Mouse (Mus musculus) liver, embryonic 12.5 days (tissue): ENCODE data around the gene Taar7f. TPM values are rescaled to one million over a fixed set of nuclear protein-coding genes. Genes with fewer than 3 reads are reported as not detected.
A peak's percentile ranks its signal among the peaks of the same experiment; 100 is the strongest.
"Not testable (repeated sequence)": the region's sequence is repeated elsewhere in the genome, so short reads cannot be mapped to it uniquely, and the experiment has no call there.

Experiments
- ATAC-seq: fragments of 200-750 bp; cut with Nextera tagmentation; 2 replicates; pipeline ENCODE4 v1.8.0; 2017; ENCODE audit warnings: moderate number of reproducible peaks, mild to moderate bottlenecking, moderate library complexity
- H3K27ac ChIP-seq: fragments of 300-500 bp; sonication (generic); 2 replicates; pipeline ENCODE4 v1.5.1; 2016; ENCODE audit warnings: mild to moderate bottlenecking
- H3K27me3 ChIP-seq: fragments of 300-500 bp; sonication (generic); replicated peaks from 2 replicates; pipeline ENCODE4 v1.6.1; 2016; ENCODE audit warnings: mild to moderate bottlenecking, moderate library complexity
- H3K36me3 ChIP-seq: fragments of 300-500 bp; sonication (generic); 2 replicates; pipeline ENCODE4 v1.6.1; 2016; ENCODE audit warnings: mild to moderate bottlenecking, moderate library complexity
- H3K4me1 ChIP-seq: fragments of 300-500 bp; sonication (generic); 2 replicates; pipeline ENCODE4 v1.6.1; 2016
- H3K4me2 ChIP-seq: fragments of 300-500 bp; sonication (generic); 2 replicates; pipeline ENCODE4 v1.6.1; 2016; ENCODE audit warnings: mild to moderate bottlenecking, moderate library complexity
- H3K4me3 ChIP-seq: fragments of 300-500 bp; sonication (generic); 2 replicates; pipeline ENCODE4 v1.5.1; 2016; ENCODE audit warnings: mild to moderate bottlenecking, moderate library complexity
- H3K9ac ChIP-seq: fragments of 300-500 bp; sonication (generic); 2 replicates; pipeline ENCODE4 v1.6.1; 2016; ENCODE audit warnings: mild to moderate bottlenecking, moderate library complexity
- H3K9me3 ChIP-seq: fragments of 300-500 bp; sonication (generic); replicated peaks from 2 replicates; pipeline ENCODE4 v1.6.1; 2016; ENCODE audit warnings: mild to moderate bottlenecking, moderate library complexity
- WGBS: fragments of 180-500 bp; shearing (Covaris S2); methylation state at CpG from one replicate; pipeline ENCODE4 v1.1.7; 2016; ENCODE audit not compliant: insufficient replicate concordance; 5-methylcytosine and 5-hydroxymethylcytosine counted together
- polyA plus RNA-seq: library from polyadenylated mRNA; unstranded; fragments of >200 nt; fragmentation: Nextera tagmentation; extraction: Ambion mirVana; gene quantifications from 2 replicates; pipeline ENCODE4 v1.2.1, GENCODE M21; 2016

Gene Taar7f
- not detected in 2 replicates for polyA plus RNA-seq

DNA sequence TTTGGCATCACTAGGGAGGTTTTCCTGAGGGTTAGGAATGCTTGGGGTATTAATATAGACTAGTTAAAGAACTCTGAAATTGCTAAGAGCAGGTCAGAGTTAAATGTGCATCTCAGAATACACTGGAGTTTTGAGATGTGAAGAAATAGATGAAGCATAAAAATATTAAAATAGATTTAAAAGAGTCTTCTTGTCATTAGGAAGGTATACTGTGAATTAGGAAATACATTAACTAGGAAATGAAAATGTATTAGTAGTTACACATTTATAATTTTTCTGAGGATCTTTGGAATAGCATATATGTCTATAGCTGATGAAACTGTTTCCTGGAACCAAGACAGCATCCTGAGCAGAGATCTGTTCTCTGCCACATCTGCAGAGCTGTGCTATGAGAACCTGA, at the start of gene Taar7f:
Taar7f (plus strand) TSS at position 301 of the 400 bp plus-strand sequence.
- no peaks in the 10 kb centered on the region for H3K27me3 ChIP-seq
- no peak for ATAC-seq
- H3K9ac ChIP-seq: no peak within 1 kb of the TSS

DNA sequence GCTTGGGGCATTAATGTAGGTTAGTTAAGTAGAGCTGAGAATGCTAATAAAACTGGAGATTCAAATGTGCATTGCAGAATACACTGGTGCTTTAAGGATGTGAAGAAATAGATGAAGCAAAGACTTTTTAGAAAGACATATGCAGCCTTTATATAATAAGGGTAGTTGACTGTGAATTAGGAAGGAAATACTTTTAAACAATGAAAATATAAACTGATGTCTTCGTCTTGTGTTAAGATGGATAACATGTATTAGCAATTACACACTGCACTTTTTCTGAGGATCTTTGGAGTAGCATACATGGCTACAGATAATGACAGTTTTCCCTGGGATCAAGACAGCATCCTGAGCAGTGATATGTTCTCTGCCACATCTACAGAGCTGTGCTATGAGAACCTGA, 49.7 kb upstream of the Taar7f start, which contains the start of gene Taar7b:
Taar7b (plus strand) TSS at position 301 of the 400 bp plus-strand sequence.
- Histone ChIP-seq H3K4me2 (no peak within 1 kb of the TSS), H3K27me3 (no peaks in the 10 kb centered on the region), H3K9me3 (no peaks in the 10 kb centered on the region), H3K36me3 (no peaks in the 10 kb centered on the region), H3K4me1 (no peaks in the 10 kb centered on the region), H3K27ac (no peak within 1 kb of the TSS), H3K9ac (no peak within 1 kb of the TSS), H3K4me3 (no peak within 1 kb of the TSS)
- WGBS: 58% methylated on average over 1 of the region's 1 CpGs
- ATAC-seq: no peak

More for the DNA sequence above, at the start of gene Taar7f:
- H3K27ac ChIP-seq: no peak within 1 kb of the TSS
- no peak within 1 kb of the TSS for H3K4me2 ChIP-seq
- no peak within 1 kb of the TSS for H3K4me3 ChIP-seq
- no peaks in the 10 kb centered on the region for H3K9me3 ChIP-seq
- no peaks in the 10 kb centered on the region for H3K36me3 ChIP-seq
- H3K4me1 ChIP-seq: no peaks in the 10 kb centered on the region

DNA sequence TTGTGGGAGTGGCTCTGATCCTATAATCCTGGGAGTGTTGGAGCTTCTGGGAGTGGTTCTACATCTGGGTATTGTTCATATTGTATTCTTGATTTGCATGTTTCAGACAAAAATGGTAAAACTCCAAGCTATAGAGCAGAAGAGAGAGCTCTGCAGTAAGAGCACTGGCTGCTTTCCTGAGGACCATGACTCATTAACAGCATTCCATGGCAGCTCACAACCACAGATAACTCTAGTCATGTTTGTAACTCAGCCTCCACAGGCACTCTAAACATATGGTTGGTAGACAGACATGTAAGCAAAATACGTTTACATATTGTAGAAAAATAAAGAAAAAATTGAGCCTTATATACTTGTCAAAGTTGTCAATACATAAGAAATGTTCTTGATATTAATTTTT, 42.9 kb upstream of the Taar7f start:
- Histone ChIP-seq H3K4me2 (no peak overlapping the region), H3K4me3 (no peak overlapping the region), H3K27ac (no peak overlapping the region), H3K36me3 (no peaks in the 10 kb centered on the region), H3K9ac (no peak overlapping the region), H3K9me3 (no peaks in the 10 kb centered on the region), H3K4me1 (peaks cover 28% of the 10 kb centered on the region), H3K27me3 (no peaks in the 10 kb centered on the region)
- WGBS: 35% methylated on average over 1 of the region's 1 CpGs
- ATAC-seq: no peak

DNA sequence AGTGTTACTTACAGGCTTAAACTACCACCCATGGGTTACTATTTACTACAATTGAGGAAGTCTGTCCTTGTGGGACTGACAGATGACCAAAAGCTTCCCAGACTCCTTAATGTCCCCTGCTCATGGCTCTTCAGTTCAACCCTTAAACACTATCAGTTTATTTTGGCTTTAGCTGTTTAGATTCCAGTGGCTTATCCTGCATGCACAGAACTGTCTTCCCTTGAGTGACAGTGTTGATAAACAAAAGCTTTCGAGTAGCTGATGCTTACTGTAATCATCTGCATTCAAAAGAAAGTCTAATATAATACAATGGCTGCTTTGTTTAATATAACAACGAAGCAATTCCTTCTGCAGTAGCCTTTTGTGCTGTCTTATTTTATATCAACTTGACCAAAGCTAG, 42.3 kb upstream of the Taar7f start:
- Histone ChIP-seq H3K4me1 (peaks cover 28% of the 10 kb centered on the region), H3K9ac (no peak overlapping the region), H3K9me3 (no peaks in the 10 kb centered on the region), H3K4me3 (no peak overlapping the region), H3K27ac (peak overlapping the region; percentile 42; the same call in 1 of the 2 replicates), H3K36me3 (no peaks in the 10 kb centered on the region), H3K27me3 (no peaks in the 10 kb centered on the region), H3K4me2 (0 out of 2 replicates have a peak overlapping the region, but pooled peaks have one; percentile 14)
- 33% methylated on average over 2 of the region's 2 CpGs for WGBS
- ATAC-seq: peak; percentile 85

DNA sequence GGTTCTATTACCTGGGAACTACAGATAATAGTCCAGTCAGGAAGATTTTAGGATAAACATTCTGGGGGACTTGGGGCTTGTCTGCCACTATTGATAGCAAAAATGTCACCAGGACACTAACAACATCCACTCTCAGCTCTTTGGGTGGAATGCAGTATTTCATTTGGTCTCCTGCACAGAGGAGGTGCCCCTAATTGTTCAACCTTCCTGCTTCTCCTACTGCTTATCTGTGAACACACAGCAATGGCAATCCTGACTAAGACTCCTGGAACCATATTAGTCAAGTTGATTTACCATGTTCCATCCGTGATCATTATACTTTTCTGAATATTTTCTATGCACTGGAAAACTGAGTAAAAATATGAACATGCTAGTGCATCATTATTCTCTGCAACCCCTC, 41.2 kb upstream of the Taar7f start:
- H3K4me2 ChIP-seq: 0 out of 2 replicates have a peak overlapping the region, but pooled peaks have one; percentile 8
- no peak overlapping the region for H3K9ac ChIP-seq
- H3K27ac ChIP-seq: 0 out of 2 replicates have a peak overlapping the region, but pooled peaks have one; percentile 42

DNA sequence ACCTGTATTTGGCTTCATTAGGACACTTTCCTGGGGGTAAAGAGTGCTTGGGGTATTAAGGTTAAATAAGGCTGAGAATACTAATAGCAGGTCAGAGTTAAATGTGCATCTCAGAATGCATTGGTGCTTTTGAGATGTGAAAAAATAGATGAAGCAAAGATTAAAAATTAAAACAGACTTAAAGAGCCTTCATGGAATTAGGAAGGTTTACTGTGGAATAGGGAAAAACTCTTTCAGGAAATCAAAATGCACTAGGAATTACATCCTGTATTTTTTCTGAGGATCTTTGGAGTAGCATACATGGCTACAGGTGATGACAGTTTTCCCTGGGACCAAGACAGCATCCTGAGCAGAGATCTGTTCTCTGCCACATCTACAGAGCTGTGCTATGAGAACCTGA, 22.4 kb upstream of the Taar7f start, which contains the start of gene Taar7d:
Taar7d (plus strand) TSS at position 301 of the 400 bp plus-strand sequence.
- no peak within 1 kb of the TSS for H3K9ac ChIP-seq
- no peak within 1 kb of the TSS for H3K4me2 ChIP-seq
- H3K4me1 ChIP-seq: no peaks in the 10 kb centered on the region
- H3K27ac ChIP-seq: no peak within 1 kb of the TSS
- H3K36me3 ChIP-seq: no peaks in the 10 kb centered on the region
- ATAC-seq: no peak
- H3K27me3 ChIP-seq: no peaks in the 10 kb centered on the region
- no peaks in the 10 kb centered on the region for H3K9me3 ChIP-seq
- H3K4me3 ChIP-seq: no peak within 1 kb of the TSS

More for the DNA sequence above, 41.2 kb upstream of the Taar7f start:
- Histone ChIP-seq H3K9me3 (no peaks in the 10 kb centered on the region), H3K27me3 (no peaks in the 10 kb centered on the region), H3K36me3 (no peaks in the 10 kb centered on the region), H3K4me1 (peaks cover 28% of the 10 kb centered on the region), H3K4me3 (no peak overlapping the region)
- ATAC-seq: peak; percentile 68; the same call in 1 of the 2 replicates
- WGBS: 48% methylated on average over 1 of the region's 1 CpGs

DNA sequence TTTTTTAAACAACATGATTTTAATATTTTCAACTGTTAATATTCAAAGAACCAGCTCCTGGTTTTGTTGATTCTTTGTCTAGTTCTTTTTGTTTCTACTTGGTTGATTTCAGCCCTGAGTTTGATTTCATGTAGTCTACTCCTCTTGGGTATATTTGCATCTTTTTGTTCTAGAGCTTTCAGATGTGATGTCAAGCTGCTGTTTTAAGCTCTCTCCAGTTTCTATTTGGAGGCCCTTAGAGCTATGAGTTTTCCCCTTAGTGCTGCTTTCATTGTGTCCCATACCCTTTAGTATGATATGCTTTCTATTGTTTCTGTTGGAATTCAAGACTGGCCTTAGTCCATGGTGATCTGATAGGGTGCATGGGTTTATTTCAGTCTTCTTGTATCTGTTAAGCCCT, 18.0 kb upstream of the Taar7f start:
- Histone ChIP-seq H3K4me3 (no peak overlapping the region), H3K27ac (no peak overlapping the region), H3K4me1 (no peaks in the 10 kb centered on the region), H3K4me2 (no peak overlapping the region), H3K36me3 (no peaks in the 10 kb centered on the region), H3K9me3 (no peaks in the 10 kb centered on the region), H3K27me3 (no peaks in the 10 kb centered on the region), H3K9ac (no peak overlapping the region)
- ATAC-seq: no peak

DNA sequence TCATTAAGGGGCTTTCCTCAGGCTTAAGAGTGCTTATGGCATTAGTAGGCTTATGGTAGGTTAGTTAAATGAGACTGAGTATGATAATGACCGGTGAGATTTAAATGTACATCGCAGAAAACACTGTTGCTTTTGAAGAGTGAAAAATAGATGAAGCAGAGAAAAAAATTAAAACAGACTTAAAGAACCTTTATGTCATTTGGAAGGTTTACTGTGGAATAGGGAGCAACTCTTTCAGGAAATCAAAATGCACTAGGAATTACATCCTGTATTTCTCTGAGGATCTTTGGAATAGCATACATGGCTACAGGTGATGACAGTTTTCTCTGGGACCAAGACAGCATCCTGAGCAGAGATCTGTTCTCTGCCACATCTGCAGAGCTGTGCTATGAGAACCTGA, 12.0 kb upstream of the Taar7f start, which contains the start of gene Taar7e:
Taar7e (plus strand) TSS at position 301 of the 400 bp plus-strand sequence.
- no peaks in the 10 kb centered on the region for H3K9me3 ChIP-seq
- H3K36me3 ChIP-seq: no peaks in the 10 kb centered on the region
- H3K4me1 ChIP-seq: peaks cover 14% of the 10 kb centered on the region
- ATAC-seq: no peak
- H3K27ac ChIP-seq: no peak within 1 kb of the TSS
- no peak within 1 kb of the TSS for H3K9ac ChIP-seq
- H3K4me3 ChIP-seq: no peak within 1 kb of the TSS
- no peaks in the 10 kb centered on the region for H3K27me3 ChIP-seq
- 78% methylated on average over 2 of the region's 2 CpGs for WGBS
- H3K4me2 ChIP-seq: no peak within 1 kb of the TSS

DNA sequence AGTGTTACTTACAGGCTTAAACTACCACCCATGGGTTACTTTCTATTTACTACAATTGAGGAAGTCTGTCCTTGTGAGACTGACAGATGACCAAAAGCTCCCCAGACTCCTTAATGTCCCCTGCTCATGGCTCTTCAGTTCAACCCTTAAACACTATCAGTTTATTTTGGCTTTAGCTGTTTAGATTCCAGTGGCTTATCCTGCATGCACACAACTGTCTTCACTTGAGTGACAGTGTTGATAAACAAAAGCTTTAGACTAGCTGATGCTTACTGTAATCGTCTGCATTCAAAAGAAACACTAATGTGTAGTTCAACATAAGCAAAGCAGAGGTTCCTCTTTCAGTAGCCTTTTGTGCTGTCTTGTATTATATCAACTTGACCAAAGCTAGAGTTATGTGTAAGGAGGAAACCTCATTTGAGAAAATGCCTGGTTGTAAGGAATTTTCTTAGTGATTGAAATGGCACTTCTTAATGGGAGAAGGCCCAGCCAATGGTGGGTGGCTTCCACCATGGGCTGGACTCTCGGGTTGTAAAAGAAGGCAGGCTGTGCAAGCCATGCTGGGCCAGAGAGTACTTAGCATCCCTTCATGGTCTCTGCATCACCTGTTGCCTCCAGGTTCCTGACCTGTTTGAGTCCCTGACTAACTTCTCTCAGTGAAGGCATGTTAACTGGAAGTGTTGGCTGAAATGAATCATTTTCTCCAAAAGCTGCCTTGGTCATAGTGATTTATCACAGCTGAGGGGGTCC, 9.0 kb upstream of the Taar7f start:
- no peaks in the 10 kb centered on the region for H3K36me3 ChIP-seq
- H3K9me3 ChIP-seq: no peaks in the 10 kb centered on the region
- no peak overlapping the region for H3K4me3 ChIP-seq
- H3K27ac ChIP-seq: 0 out of 2 replicates have a peak overlapping the region, but pooled peaks have one; percentile 5
- H3K9ac ChIP-seq: no peak overlapping the region
- H3K4me1 ChIP-seq: peaks cover 14% of the 10 kb centered on the region
- H3K4me2 ChIP-seq: no peak overlapping the region
- 37% methylated on average over 2 of the region's 2 CpGs for WGBS
- ATAC-seq: peak; percentile 87
- H3K27me3 ChIP-seq: no peaks in the 10 kb centered on the region

DNA sequence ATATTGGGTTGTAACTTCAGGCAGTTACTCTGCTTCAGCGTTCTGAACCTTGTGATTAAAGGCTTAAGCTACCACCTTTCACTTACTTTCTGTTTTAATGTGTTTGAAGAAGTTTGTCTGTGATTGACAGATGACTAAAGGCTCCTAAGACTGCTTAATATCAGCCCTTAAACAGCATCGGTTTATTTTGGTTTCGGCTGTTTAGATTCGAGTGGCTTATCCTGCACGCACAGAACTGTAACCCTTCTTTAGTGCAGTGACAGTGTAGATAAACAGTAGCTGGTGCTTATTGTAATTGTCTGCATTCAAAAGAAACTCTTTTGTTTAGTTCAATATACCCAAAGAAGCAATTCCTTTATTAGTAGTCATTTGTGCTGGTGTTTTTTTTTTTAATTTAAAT, 2.7 kb downstream of the Taar7f start:
- Histone ChIP-seq H3K36me3 (no peaks in the 10 kb centered on the region), H3K4me1 (no peaks in the 10 kb centered on the region), H3K27me3 (no peaks in the 10 kb centered on the region), H3K9me3 (no peaks in the 10 kb centered on the region), H3K4me2 (no peak overlapping the region), H3K9ac (no peak overlapping the region), H3K4me3 (no peak overlapping the region), H3K27ac (no peak overlapping the region)
- ATAC-seq: peak; percentile 79
- WGBS: 42% methylated on average over 5 of the region's 5 CpGs

DNA sequence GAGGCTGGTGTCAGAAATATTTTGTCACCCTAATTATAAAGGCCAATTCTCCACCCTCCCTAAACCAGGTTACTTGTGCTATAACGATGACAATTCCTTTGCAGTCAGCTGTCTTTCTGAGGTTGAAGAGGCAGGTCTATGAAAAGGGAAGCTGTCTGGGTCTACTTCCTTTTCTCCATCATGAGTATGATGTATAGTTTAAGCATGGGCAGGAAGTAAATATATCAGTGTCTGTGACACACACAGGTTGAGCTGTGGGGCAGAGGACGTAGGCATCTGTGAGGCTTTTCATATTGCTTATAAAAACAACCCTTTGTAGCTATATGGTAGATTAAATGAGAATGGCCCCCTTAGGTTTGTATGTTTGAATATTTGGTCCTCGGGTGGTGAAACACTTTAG, 9.7 kb downstream of the Taar7f start:
- no peaks in the 10 kb centered on the region for H3K36me3 ChIP-seq
- H3K27ac ChIP-seq: no peak overlapping the region
- H3K9me3 ChIP-seq: no peaks in the 10 kb centered on the region
- no peak overlapping the region for H3K4me3 ChIP-seq
- no peak for ATAC-seq
- H3K27me3 ChIP-seq: no peaks in the 10 kb centered on the region
- no peak overlapping the region for H3K4me2 ChIP-seq
- H3K9ac ChIP-seq: no peak overlapping the region
- 43% methylated on average over 3 of the region's 3 CpGs for WGBS
- no peaks in the 10 kb centered on the region for H3K4me1 ChIP-seq

DNA sequence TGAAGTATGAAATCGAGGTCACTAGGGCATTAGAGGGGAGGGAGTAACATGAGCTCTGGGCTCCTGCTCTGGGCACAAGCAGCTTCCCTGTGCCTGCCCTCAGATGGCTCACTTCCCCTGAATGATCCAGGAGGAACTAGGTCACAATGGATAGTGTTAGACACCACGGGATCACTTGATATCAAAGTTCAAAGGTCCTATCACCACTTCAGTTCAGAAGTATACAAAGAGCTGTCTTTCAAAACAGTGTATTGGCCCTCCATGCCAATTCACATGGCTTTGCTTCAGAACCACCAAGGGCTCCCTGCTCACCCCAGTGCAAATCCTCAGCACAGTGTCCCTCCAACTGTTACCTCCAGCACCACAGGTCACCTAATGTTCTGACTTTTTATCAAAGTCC, 25.4 kb downstream of the Taar7f start:
- H3K9ac ChIP-seq, H3K4me3 ChIP-seq, H3K27ac ChIP-seq, H3K27me3 ChIP-seq, H3K36me3 ChIP-seq, H3K4me2 ChIP-seq, ATAC-seq, H3K4me1 ChIP-seq, H3K9me3 ChIP-seq: not testable (repeated sequence)
- WGBS: 38% methylated on average over 2 of the region's 2 CpGs
